Mouse (Mus musculus) liver, postnatal 0 days (tissue): ENCODE data around the gene Fam213b. TPM values are rescaled to one million over a fixed set of nuclear protein-coding genes. Genes with fewer than 3 reads are reported as not detected.

ENCODE experiments used
- ATAC-seq: fragments of 200-750 bp; cut with Nextera tagmentation; 2 replicates; pipeline ENCODE4 v1.8.0; 2017; ENCODE audit warnings: mild to moderate bottlenecking, moderate library complexity
- DNase-seq: peaks from one replicate; pipeline ENCODE4 v3.0.0-alpha.2; 2016
- H3K27ac ChIP-seq: fragments of 300-500 bp; sonication (generic); 2 replicates; pipeline ENCODE4 v1.5.1; 2014; ENCODE audit warnings: antibody characterized with exemption, moderate library complexity, mild to moderate bottlenecking, low read depth
- H3K27me3 ChIP-seq: fragments of 300-500 bp; sonication (generic); 2 replicates; pipeline ENCODE4 v1.6.1; 2014; ENCODE audit warnings: low read length, control low read depth, mixed read lengths; ENCODE audit not compliant: insufficient read depth
- H3K36me3 ChIP-seq: fragments of 300-500 bp; sonication (generic); replicated peaks from 2 replicates; pipeline ENCODE4 v1.6.1; 2014; ENCODE audit warnings: mild to moderate bottlenecking, control low read depth, low read length, moderate library complexity, mixed read lengths; ENCODE audit not compliant: insufficient read depth
- H3K4me1 ChIP-seq: fragments of 300-500 bp; sonication (generic); 2 replicates; pipeline ENCODE4 v1.6.1; 2014; ENCODE audit warnings: antibody characterized with exemption, mild to moderate bottlenecking, control low read depth; ENCODE audit not compliant: insufficient read depth
- H3K4me2 ChIP-seq: fragments of 300-500 bp; sonication (generic); 2 replicates; pipeline ENCODE4 v1.6.1; 2014; ENCODE audit warnings: low read depth, mild to moderate bottlenecking, low read length, moderate library complexity, mixed read lengths
- H3K4me3 ChIP-seq: fragments of 300-500 bp; sonication (generic); 2 replicates; pipeline ENCODE4 v1.5.1; 2014; ENCODE audit warnings: low read depth, low read length
- H3K9ac ChIP-seq: fragments of 300-500 bp; sonication (generic); replicated peaks from 2 replicates; pipeline ENCODE4 v1.6.1; 2014; ENCODE audit warnings: mild to moderate bottlenecking, moderate library complexity
- H3K9me3 ChIP-seq: fragments of 300-500 bp; sonication (generic); 2 replicates; pipeline ENCODE4 v1.6.1; 2016; ENCODE audit warnings: mild to moderate bottlenecking, control low read depth, low read length, mixed read lengths
- CTCF ChIP-seq: sonication (generic); IDR thresholded peaks from 2 replicates; pipeline ENCODE4 v1.5.1; 2016; ENCODE audit warnings: antibody characterized with exemption, low read depth
- EP300 ChIP-seq: IDR thresholded peaks from 2 replicates; pipeline ENCODE4 v1.6.1; 2016; ENCODE audit warnings: antibody characterized with exemption, low read depth, mild to moderate bottlenecking
- WGBS: fragments of 180-500 bp; shearing (Covaris S2); extraction: QIAGEN DNeasy Blood & Tissue Kit; methylation state at CpG from one replicate; pipeline ENCODE4 v1.1.7; 2014; ENCODE audit not compliant: insufficient replicate concordance; 5-methylcytosine and 5-hydroxymethylcytosine counted together
- polyA plus RNA-seq: library from polyadenylated mRNA; unstranded; fragments of >200 nt; fragmentation: Nextera tagmentation; extraction: Ambion mirVana; gene quantifications from 2 replicates; pipeline ENCODE4 v1.2.1, GENCODE M21; 2015

Gene Fam213b
- polyA plus RNA-seq, 1 experiment from 2014 or later, result 5.9 TPM

DNA sequence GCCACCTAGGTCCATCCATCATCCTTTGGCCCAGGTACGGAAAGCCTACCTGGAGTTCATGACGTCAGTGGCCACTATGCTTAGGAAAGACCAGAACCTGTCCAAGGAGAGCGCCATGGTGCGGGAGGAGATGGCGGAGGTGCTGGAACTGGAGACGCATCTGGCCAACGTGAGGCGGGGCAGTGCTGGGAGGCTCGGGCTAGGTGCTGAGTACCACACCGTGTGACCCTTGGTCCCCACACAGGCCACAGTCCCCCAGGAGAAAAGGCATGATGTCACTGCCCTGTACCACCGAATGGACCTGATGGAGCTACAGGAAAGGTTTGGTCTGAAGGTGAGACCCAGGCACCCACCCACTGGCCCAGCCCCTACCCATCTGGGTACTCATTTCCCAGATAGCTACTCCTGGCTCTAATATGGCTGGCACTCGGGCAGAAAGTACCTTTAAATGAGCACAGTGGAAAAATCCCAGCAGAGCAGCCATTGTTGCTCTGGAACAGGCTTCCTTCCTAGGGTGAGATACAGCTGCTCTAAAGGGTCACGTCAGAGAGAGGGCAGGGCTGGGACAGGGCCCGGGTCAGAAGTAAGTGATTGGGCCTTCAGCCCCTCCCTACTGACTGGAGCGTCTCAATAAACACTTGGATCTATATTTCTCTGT, 11.2 kb downstream of the Fam213b start:
- DNase-seq (no peak), ATAC-seq (no peak)
- WGBS, result 74% methylated on average over 15 of the region's 15 CpGs
- Histone ChIP-seq H3K27me3 (no peaks in the 10 kb centered on the region), H3K4me2 (no peak overlapping the region), H3K4me1 (no peaks in the 10 kb centered on the region), H3K36me3 (no peaks in the 10 kb centered on the region), H3K9me3 (no peaks in the 10 kb centered on the region), H3K9ac (no peak overlapping the region), H3K4me3 (no peak overlapping the region), H3K27ac (no peak overlapping the region)
- TF ChIP-seq CTCF (no peak), EP300 (no peak)

DNA sequence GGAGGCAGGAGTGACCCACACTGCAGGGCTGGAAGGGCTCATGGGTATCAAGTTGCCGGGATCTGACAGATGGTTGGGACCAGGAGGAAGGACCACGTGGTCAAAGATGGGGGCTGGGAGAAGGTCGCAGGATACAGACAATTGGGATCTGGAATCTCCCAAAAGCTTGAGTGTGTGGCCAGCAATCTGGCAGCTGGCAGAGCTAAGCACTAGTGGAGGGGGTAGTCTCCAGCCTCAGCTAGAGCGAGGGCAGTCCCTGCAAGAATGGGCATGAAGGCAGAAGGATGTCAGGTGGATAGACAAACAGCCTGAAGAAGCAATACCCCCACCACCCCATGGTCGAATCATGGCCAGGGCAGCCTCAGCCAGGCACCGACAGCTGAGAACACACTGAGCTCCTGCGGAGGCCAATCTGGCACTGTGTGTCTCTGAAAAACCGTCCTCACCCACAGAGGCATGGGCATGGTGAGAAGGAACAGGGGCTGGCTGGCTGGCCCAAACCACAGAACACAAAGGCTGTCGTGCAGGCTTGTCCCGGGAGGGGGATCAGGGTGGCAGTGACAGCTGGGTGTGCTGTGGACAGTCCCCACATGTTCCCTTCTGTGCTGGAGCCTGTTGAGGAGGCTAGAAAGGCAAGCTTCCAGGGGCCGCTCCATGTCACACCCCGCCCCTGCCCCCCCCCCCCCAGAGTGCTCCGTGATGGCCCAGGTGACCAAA, 11.9 kb downstream of the Fam213b start:
- no peaks in the 10 kb centered on the region for H3K27me3 ChIP-seq
- ATAC-seq (no peak), DNase-seq (no peak)
- H3K4me2 ChIP-seq, result no peak overlapping the region
- H3K36me3 ChIP-seq, result no peaks in the 10 kb centered on the region
- H3K9me3 ChIP-seq, result no peaks in the 10 kb centered on the region
- H3K4me3 ChIP-seq, result no peak overlapping the region
- TF ChIP-seq CTCF, result no peak
- TF ChIP-seq EP300, result no peak
- H3K4me1 ChIP-seq, result no peaks in the 10 kb centered on the region
- H3K9ac ChIP-seq, result no peak overlapping the region
- H3K27ac ChIP-seq, result no peak overlapping the region
- 67% methylated on average over 13 of the region's 13 CpGs for WGBS

DNA sequence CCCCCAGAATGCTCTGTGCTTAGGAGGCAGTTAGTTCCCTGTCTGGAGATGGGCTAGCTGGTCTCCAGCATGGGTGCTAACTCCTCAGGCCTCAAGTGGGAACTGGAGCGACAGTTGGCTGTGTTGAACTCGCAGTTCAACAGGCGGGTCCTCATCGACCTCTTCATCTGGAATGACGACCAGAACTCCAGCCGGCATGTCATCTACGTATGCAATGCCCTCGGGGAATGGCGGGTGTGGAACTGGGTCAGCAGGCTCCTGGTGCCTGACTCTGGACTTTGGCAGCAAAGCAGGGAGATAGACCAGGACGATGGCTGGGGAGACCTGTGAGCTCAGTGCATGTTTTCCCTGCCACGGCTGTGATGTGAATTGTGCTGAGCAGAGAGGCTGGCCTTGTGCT, 13.5 kb downstream of the Fam213b start:
- Histone ChIP-seq H3K9ac (no peak overlapping the region), H3K27ac (no peak overlapping the region), H3K27me3 (no peaks in the 10 kb centered on the region), H3K4me1 (peaks cover 8% of the 10 kb centered on the region), H3K36me3 (no peaks in the 10 kb centered on the region), H3K4me3 (no peak overlapping the region), H3K9me3 (no peaks in the 10 kb centered on the region), H3K4me2 (no peak overlapping the region)
- DNase-seq (no peak), ATAC-seq (no peak)
- TF ChIP-seq EP300, result no peak
- no peak for TF ChIP-seq CTCF
- 74% methylated on average over 11 of the region's 11 CpGs for WGBS

DNA sequence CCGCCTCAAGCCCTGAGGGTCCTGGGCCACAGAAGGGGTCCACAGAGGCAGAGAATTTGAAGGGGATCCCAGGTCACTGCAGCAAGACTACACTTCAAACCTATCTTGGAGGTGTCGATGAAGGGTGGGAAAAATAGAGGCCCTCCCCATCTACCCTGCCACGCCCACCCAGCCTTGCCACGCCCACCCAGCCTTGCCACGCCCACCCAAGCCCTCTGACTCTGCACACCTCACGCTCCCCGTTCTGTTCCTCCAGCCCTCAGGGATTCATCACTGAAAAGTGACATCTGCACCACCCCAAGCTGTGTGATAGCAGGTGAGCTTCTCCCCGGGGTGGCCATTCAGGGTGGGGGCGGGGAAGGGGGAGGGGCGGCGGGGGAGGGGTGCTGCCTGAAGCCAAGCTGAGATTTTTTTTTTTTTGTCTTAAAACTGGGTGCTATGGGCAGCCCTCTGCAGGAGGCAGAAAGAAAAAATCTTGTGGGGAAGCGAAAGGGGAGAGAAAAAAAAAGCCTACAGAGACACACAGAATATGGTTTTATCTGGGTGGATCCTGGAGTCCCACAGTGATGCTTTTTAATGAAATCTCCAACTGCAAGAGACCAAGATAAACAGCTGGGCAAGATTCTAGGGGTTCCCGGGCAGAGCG, 16.8 kb downstream of the Fam213b start:
- TF ChIP-seq CTCF, result no peak
- no peak for TF ChIP-seq EP300
- Histone ChIP-seq H3K4me1 (peaks cover 20% of the 10 kb centered on the region), H3K9ac (no peak overlapping the region; the same call in 1 of the 2 replicates), H3K9me3 (no peaks in the 10 kb centered on the region), H3K4me2 (peak overlapping the region; percentile 52), H3K27me3 (no peaks in the 10 kb centered on the region), H3K27ac (peak overlapping the region; percentile 90; the same call in 1 of the 2 replicates), H3K4me3 (peak overlapping the region; percentile 11; the same call in 1 of the 2 replicates), H3K36me3 (no peaks in the 10 kb centered on the region)
- WGBS, result 29% methylated on average over 12 of the region's 14 CpGs
- DNase-seq, result peak; percentile 82
- peak; percentile 37 for ATAC-seq

DNA sequence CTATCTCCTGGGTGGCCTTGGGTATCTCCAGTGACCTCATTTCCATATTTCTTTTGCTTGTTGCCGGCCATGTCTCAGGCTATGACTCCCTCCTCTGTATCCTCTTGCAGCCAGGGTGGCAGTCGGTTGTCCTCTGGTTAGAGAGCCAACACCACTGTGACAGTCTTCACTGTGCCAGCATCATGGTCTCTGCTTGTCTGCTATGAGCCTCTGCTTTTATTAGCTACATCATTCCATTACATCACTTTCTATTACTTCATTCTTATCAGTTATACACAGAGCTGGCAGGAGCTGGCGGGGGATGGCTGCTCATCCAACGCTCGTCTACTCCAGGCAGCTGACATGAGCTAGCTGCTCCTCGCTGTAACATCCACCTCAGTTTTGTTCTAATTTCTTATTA, 18.2 kb downstream of the Fam213b start:
- no peak overlapping the region for H3K4me3 ChIP-seq
- H3K4me1 ChIP-seq, result peaks cover 20% of the 10 kb centered on the region
- DNase-seq (peak; percentile 57), ATAC-seq (peak; percentile 89)
- WGBS, result 43% methylated on average over 6 of the region's 6 CpGs
- H3K9me3 ChIP-seq, result no peaks in the 10 kb centered on the region
- peak overlapping the region; percentile 47; the same call in 1 of the 2 replicates for H3K9ac ChIP-seq
- H3K27ac ChIP-seq, result peak overlapping the region; percentile 90
- TF ChIP-seq EP300 (peak; percentile 90), CTCF (no peak)
- peak overlapping the region; percentile 56 for H3K4me2 ChIP-seq
- H3K36me3 ChIP-seq, result no peaks in the 10 kb centered on the region
- H3K27me3 ChIP-seq, result no peaks in the 10 kb centered on the region
